12 mouse cellular contexts compared by ENCODE assay signal in genomic region chr11:98635312-98635970, GRCm38 (mm10). TPM values are rescaled to one million over a fixed set of nuclear protein-coding genes. Genes with fewer than 3 reads are reported as not detected.
DNase-seq lines count a peak whose midpoint lies in the region; ATAC-seq and TF ChIP-seq lines count a peak whose summit lies in the region.
"Not testable (repeated sequence)": the region's sequence is repeated elsewhere in the genome, so short reads cannot be mapped to it uniquely, and the experiment has no call there.
"Had no signal": no experiment of that assay in that cellular context is flagged by ENCODE, and none has a peak within 500 bp of the region (broad histone marks: within the 10 kb centered on the region; RNA-seq: fewer than 3 reads in every experiment).

No protein-coding gene starts in this region.

- 41% methylated on average over 10 of the region's 10 CpGs for WGBS in kidney, postnatal 0 days
- 25% methylated on average over 10 of the region's 10 CpGs for WGBS in liver, postnatal 0 days (ENCODE audit: insufficient replicate concordance)

- H3K36me3 ChIP-seq in kidney, postnatal 0 days (ENCODE audit: insufficient read depth, low read length); liver, postnatal 0 days (replicated peaks; ENCODE audit: insufficient read depth, low read length): not testable (repeated sequence)

- TF ChIP-seq EP300 in liver, postnatal 0 days (IDR thresholded peaks at IDR 0.05; ENCODE audit: low read depth), result not testable (repeated sequence)

- H3K27ac ChIP-seq in gastrocnemius, adult 2 months; kidney, postnatal 0 days; liver, postnatal 0 days (ENCODE audit: low read depth): not testable (repeated sequence)

- not testable (repeated sequence) for H3K9me3 ChIP-seq in kidney, postnatal 0 days (replicated peaks; ENCODE audit: low read length); liver, postnatal 0 days (ENCODE audit: low read length)

- not testable (repeated sequence) for H3K4me2 ChIP-seq in kidney, postnatal 0 days (ENCODE audit: low read length); liver, postnatal 0 days (ENCODE audit: low read depth, low read length)

- not testable (repeated sequence) for H3K27me3 ChIP-seq in kidney, postnatal 0 days (ENCODE audit: insufficient read depth, low read length); liver, postnatal 0 days (ENCODE audit: insufficient read depth, low read length)

- DNase-seq in Muller cell, postnatal 12 days (ENCODE audit: inconsistent ontology term), result peak; percentile 15
- DNase-seq in c-Kit-positive CD71-positive TER-119-positive erythroid progenitor cells, embryonic 14.5 days (ENCODE audit: low spot score), result peak; percentile 32
- peak; percentile 24 for DNase-seq in gastrocnemius, adult 2 months
- peak; percentile 39 for DNase-seq in kidney, postnatal 0 days (ENCODE audit: low spot score)
- DNase-seq in liver, postnatal 0 days, result peak; percentile 59
- DNase-seq in testis, postnatal 10 days (ENCODE audit: low spot score), result peak; percentile 55

- not testable (repeated sequence) for H3K9ac ChIP-seq in kidney, postnatal 0 days (ENCODE audit: low read depth, low read length); liver, postnatal 0 days (replicated peaks)

- not testable (repeated sequence) for ATAC-seq in kidney, postnatal 0 days (replicated peaks; ENCODE audit: low FRiP score, low read depth)
- peak; percentile 31; the same call in 1 of the 2 replicates for ATAC-seq in liver, postnatal 0 days
- peak; percentile 90 for ATAC-seq in neutrophil, adult 5-6 weeks (ENCODE audit: extremely low read depth, insufficient number of reproducible peaks, low FRiP score, poor library complexity, severe bottlenecking)

- intact Hi-C loops in gastrocnemius, adult 2 months (cut with DNase I), result not testable (repeated sequence)

- peak; percentile 34; the same call in 1 of the 2 replicates for TF ChIP-seq CTCF in gastrocnemius, adult 2 months (IDR thresholded peaks at IDR 0.05)
- TF ChIP-seq CTCF in kidney, postnatal 0 days (IDR thresholded peaks at IDR 0.05; ENCODE audit: low read depth), result peak; percentile 66
- peak; percentile 65 for TF ChIP-seq CTCF in liver, postnatal 0 days (IDR thresholded peaks at IDR 0.05; ENCODE audit: low read depth)

- not testable (repeated sequence) for H3K4me1 ChIP-seq in kidney, postnatal 0 days (replicated peaks; ENCODE audit: insufficient read depth, low read length); liver, postnatal 0 days (ENCODE audit: insufficient read depth)

- not testable (repeated sequence) for H3K4me3 ChIP-seq in gastrocnemius, adult 2 months; kidney, postnatal 0 days (replicated peaks; ENCODE audit: low read depth, low read length); liver, postnatal 0 days (ENCODE audit: low read depth, low read length)

RNA-seq across cellular contexts. Expression of gene Gsdma3, which starts 9.3 kb away (rescaled TPM):
- total RNA-seq in gastrocnemius, adult 2 months (2021), result 10 to 100 TPM; 17.7 to 28.8 TPM
- not detected in 2 replicates for polyA plus RNA-seq in kidney, postnatal 0 days (2015; fragmentation: Nextera tagmentation; extraction: Ambion mirVana)
- not detected in 2 replicates for polyA plus RNA-seq in liver, postnatal 0 days (2015; fragmentation: Nextera tagmentation; extraction: Ambion mirVana)
- total RNA-seq in neutrophil, adult 5-6 weeks (2017), result not detected in 2 replicates
- polyA plus RNA-seq: forebrain, embryonic 10.5 days; hindbrain, embryonic 15.5 days; neural tube, embryonic 15.5 days had no signal

RNA-seq across cellular contexts. Expression of gene Gm12355, which starts 10.0 kb away (rescaled TPM):
- 1 to 10 TPM; 4.6 to 5.6 TPM for total RNA-seq in gastrocnemius, adult 2 months (2021)
- polyA plus RNA-seq in kidney, postnatal 0 days (2015; fragmentation: Nextera tagmentation; extraction: Ambion mirVana), result 0.92 and 1.2 TPM in 2 replicates
- 0.33 and 0.39 TPM in 2 replicates for polyA plus RNA-seq in liver, postnatal 0 days (2015; fragmentation: Nextera tagmentation; extraction: Ambion mirVana)
- total RNA-seq in neutrophil, adult 5-6 weeks (2017), result not detected in 2 replicates

RNA-seq across cellular contexts. Expression of gene Gsdma2, which starts 11.1 kb away (rescaled TPM):
- total RNA-seq in gastrocnemius, adult 2 months (2021), result 1 to 10 TPM; 1.1 to 1.7 TPM
- polyA plus RNA-seq in kidney, postnatal 0 days (2015; fragmentation: Nextera tagmentation; extraction: Ambion mirVana), result not detected in 2 replicates
- polyA plus RNA-seq in liver, postnatal 0 days (2015; fragmentation: Nextera tagmentation; extraction: Ambion mirVana), result not detected in 2 replicates
- total RNA-seq in neutrophil, adult 5-6 weeks (2017), result not detected in 2 replicates
- total RNA-seq: gastrocnemius, postnatal 4 days; layer of hippocampus, postnatal 36 days had no signal
- polyA plus RNA-seq: forebrain, embryonic 10.5 days; hindbrain, embryonic 15.5 days had no signal

RNA-seq across cellular contexts. Expression of gene Gsdma, which starts 28.7 kb away (rescaled TPM):
- under 1 TPM; 0.33 to 0.69 TPM for total RNA-seq in gastrocnemius, adult 2 months (2021)
- polyA plus RNA-seq in kidney, postnatal 0 days (2015; fragmentation: Nextera tagmentation; extraction: Ambion mirVana), result 0.21 TPM in 1 of 2 replicates, not detected in the other
- polyA plus RNA-seq in liver, postnatal 0 days (2015; fragmentation: Nextera tagmentation; extraction: Ambion mirVana), result not detected in 2 replicates
- not detected in 2 replicates for total RNA-seq in neutrophil, adult 5-6 weeks (2017)
- total RNA-seq: gastrocnemius, postnatal 4 days; layer of hippocampus, postnatal 36 days had no signal
- polyA plus RNA-seq: forebrain, embryonic 10.5 days; hindbrain, embryonic 15.5 days had no signal

RNA-seq across cellular contexts. Expression of gene Lrrc3c, which starts 37.4 kb away (rescaled TPM):
- total RNA-seq in gastrocnemius, adult 2 months (2021), result not detected
- polyA plus RNA-seq in kidney, postnatal 0 days (2015; fragmentation: Nextera tagmentation; extraction: Ambion mirVana), result not detected in 2 replicates
- not detected in 2 replicates for polyA plus RNA-seq in liver, postnatal 0 days (2015; fragmentation: Nextera tagmentation; extraction: Ambion mirVana)
- total RNA-seq in neutrophil, adult 5-6 weeks (2017), result not detected in 2 replicates
- total RNA-seq: gastrocnemius, postnatal 4 days; layer of hippocampus, postnatal 36 days had no signal
- polyA plus RNA-seq: forebrain, embryonic 10.5 days; hindbrain, embryonic 15.5 days; neural tube, embryonic 15.5 days had no signal

Comparison
In these comparisons a context has a peak if more than half of its experiments do, and no peak if none do; other contexts are left out.
1. RNA of gene Gsdma3, which starts 9.3 kb away (total RNA-seq): 17.7 to 28.8 TPM in gastrocnemius, adult 2 months; not detected in neutrophil, adult 5-6 weeks; every median in the first group is over 10 times any median in the second.
2. Peak in every context shown above with its lines, with median percentiles within 50 percentile points of each other: DNase-seq and CTCF ChIP-seq.